Mouse (Mus musculus) MEL (cell line): ENCODE results near the gene Lmo1. TPM values are rescaled to one million over a fixed set of nuclear protein-coding genes. Genes with fewer than 3 reads are reported as not detected.

Experiments used
- DNase-seq: peaks from one replicate; pipeline ENCODE4 v3.0.0; 2011; ENCODE audit warnings: low read depth, low spot score
- H3K27ac ChIP-seq: 2 replicates; pipeline ENCODE4 v1.5.1; 2012; ENCODE audit warnings: low read depth, mild to moderate bottlenecking, control low read depth, low read length, moderate library complexity; ENCODE audit not compliant: control insufficient read depth
- H3K27me3 ChIP-seq, 2 experiments: fragments of 150-350 bp in 1 of 2; sonication (generic) in 1 of 2; 2 replicates each; pipeline ENCODE4 v1.6.1; 2012; ENCODE audit warnings: low read length in 2 of 2, mild to moderate bottlenecking in 2 of 2, improper control_type of control experiment in 1 of 2, moderate library complexity in 1 of 2; ENCODE audit not compliant: insufficient read depth in 2 of 2, control insufficient read depth in 1 of 2
- H3K36me3 ChIP-seq, 2 experiments: 2 replicates each; pipeline ENCODE4 v1.6.1; 2012 to 2014; ENCODE audit warnings: low read length in 2 of 2, improper control_type of control experiment in 1 of 2, inconsistent platforms in 1 of 2, mild to moderate bottlenecking in 1 of 2; ENCODE audit not compliant: insufficient read depth in 2 of 2, control insufficient read depth in 1 of 2
- H3K4me1 ChIP-seq, 2 experiments: fragments of 150-350 bp in 1 of 2; sonication (generic) in 1 of 2; 2 replicates each; pipeline ENCODE4 v1.6.1; 2012; ENCODE audit warnings: low read length in 2 of 2, improper control_type of control experiment in 1 of 2, mild to moderate bottlenecking in 1 of 2; ENCODE audit not compliant: insufficient read depth in 2 of 2, control insufficient read depth in 1 of 2
- H3K4me3 ChIP-seq, 2 experiments: fragments of 150-350 bp in 1 of 2; sonication (generic) in 1 of 2; 2 replicates each; pipeline ENCODE4 v1.5.1; 2012; ENCODE audit warnings: low read depth in 2 of 2, low read length in 2 of 2, mild to moderate bottlenecking in 2 of 2, moderate library complexity in 2 of 2, control low read depth in 1 of 2, improper control_type of control experiment in 1 of 2; ENCODE audit not compliant: control insufficient read depth in 1 of 2, insufficient read depth in 1 of 2
- H3K79me2 ChIP-seq: 2 replicates; pipeline ENCODE4 v1.6.1; 2012; ENCODE audit warnings: mild to moderate bottlenecking, low read length, moderate library complexity; ENCODE audit not compliant: control insufficient read depth, poor library complexity, insufficient read depth
- H3K9ac ChIP-seq: 2 replicates; pipeline ENCODE4 v1.6.1; 2012; ENCODE audit warnings: low read depth, mild to moderate bottlenecking, control low read depth, low read length, moderate library complexity; ENCODE audit not compliant: control insufficient read depth, poor library complexity, severe bottlenecking
- H3K9me3 ChIP-seq: fragments of 150-350 bp; sonication (generic); replicated peaks from 2 replicates; pipeline ENCODE4 v1.6.1; 2012; ENCODE audit warnings: mild to moderate bottlenecking, low read length, improper control_type of control experiment, moderate library complexity; ENCODE audit not compliant: insufficient read depth
- BHLHE40 ChIP-seq: IDR thresholded peaks from 2 replicates; pipeline ENCODE4 v1.6.1; 2012; ENCODE audit warnings: low read depth, mild to moderate bottlenecking, inconsistent platforms, low read length, improper control_type of control experiment, borderline replicate concordance
- CHD1 ChIP-seq: IDR thresholded peaks from 2 replicates; pipeline ENCODE4 v1.6.1; 2012; ENCODE audit warnings: low read depth, mild to moderate bottlenecking, inconsistent platforms, low read length, improper control_type of control experiment
- E2F4 ChIP-seq: IDR thresholded peaks from 2 replicates; pipeline ENCODE4 v1.6.1; 2011; ENCODE audit warnings: low read depth, low read length, improper control_type of control experiment, borderline replicate concordance
- EP300 ChIP-seq, 2 experiments: IDR thresholded peaks; 2 replicates each; pipeline ENCODE4 v1.6.1; 2011; ENCODE audit warnings: improper control_type of control experiment in 2 of 2, low read length in 2 of 2, low read depth in 1 of 2, mild to moderate bottlenecking in 1 of 2
- ETS1 ChIP-seq: IDR thresholded peaks from 2 replicates; pipeline ENCODE4 v1.6.1; 2012; ENCODE audit warnings: low read depth, mild to moderate bottlenecking, inconsistent platforms, low read length, improper control_type of control experiment, moderate library complexity
- GABPA ChIP-seq: IDR thresholded peaks from 2 replicates; pipeline ENCODE4 v1.6.1; 2012; ENCODE audit warnings: low read depth, mild to moderate bottlenecking, inconsistent platforms, low read length, improper control_type of control experiment, moderate library complexity
- GATA1 ChIP-seq: IDR thresholded peaks from 2 replicates; pipeline ENCODE4 v1.6.1; 2011; ENCODE audit warnings: low read depth, low read length, improper control_type of control experiment
- JUND ChIP-seq: IDR thresholded peaks from 2 replicates; pipeline ENCODE4 v1.6.1; 2011; ENCODE audit warnings: low read depth, mild to moderate bottlenecking, improper control_type of control experiment, low read length
- MAFK ChIP-seq: IDR thresholded peaks from 2 replicates; pipeline ENCODE4 v1.6.1; 2011; ENCODE audit warnings: low read depth, mild to moderate bottlenecking, low read length, improper control_type of control experiment, borderline replicate concordance
- MAX ChIP-seq: IDR thresholded peaks from 2 replicates; pipeline ENCODE4 v1.6.1; 2011; ENCODE audit warnings: low read length, improper control_type of control experiment
- MAZ ChIP-seq: IDR thresholded peaks from 2 replicates; pipeline ENCODE4 v1.6.1; 2012; ENCODE audit warnings: low read depth, mild to moderate bottlenecking, inconsistent platforms, low read length, improper control_type of control experiment
- MEF2A ChIP-seq: IDR thresholded peaks from 2 replicates; pipeline ENCODE4 v1.6.1; 2014; ENCODE audit warnings: low read depth, mild to moderate bottlenecking, inconsistent platforms, low read length, improper control_type of control experiment; ENCODE audit not compliant: poor library complexity, insufficient replicate concordance, severe bottlenecking; ENCODE audit errors: extremely low read depth
- MXI1 ChIP-seq: IDR thresholded peaks from 2 replicates; pipeline ENCODE4 v1.6.1; 2011; ENCODE audit warnings: mild to moderate bottlenecking, low read depth, low read length, improper control_type of control experiment
- MYB ChIP-seq: IDR thresholded peaks from 2 replicates; pipeline ENCODE4 v1.6.1; 2011; ENCODE audit warnings: mild to moderate bottlenecking, low read depth, low read length, improper control_type of control experiment
- MYC ChIP-seq: IDR thresholded peaks from 2 replicates; pipeline ENCODE4 v1.6.1; 2011; ENCODE audit warnings: low read depth, mild to moderate bottlenecking, low read length, improper control_type of control experiment, moderate library complexity
- POLR2AphosphoS2 ChIP-seq: IDR thresholded peaks from 2 replicates; pipeline ENCODE4 v1.6.1; 2011; ENCODE audit warnings: low read length, improper control_type of control experiment
- RCOR1 ChIP-seq: IDR thresholded peaks from 2 replicates; pipeline ENCODE4 v1.6.1; 2012; ENCODE audit warnings: low read depth, mild to moderate bottlenecking, inconsistent platforms, low read length, improper control_type of control experiment
- SIN3A ChIP-seq: IDR thresholded peaks from 2 replicates; pipeline ENCODE4 v1.6.1; 2012; ENCODE audit warnings: low read length, improper control_type of control experiment, inconsistent platforms
- TAL1 ChIP-seq: IDR thresholded peaks from 2 replicates; pipeline ENCODE4 v1.6.1; 2012; ENCODE audit warnings: mild to moderate bottlenecking, inconsistent platforms, low read length, moderate library complexity, mixed read lengths
- TCF12 ChIP-seq: IDR thresholded peaks from 2 replicates; pipeline ENCODE4 v1.6.1; 2014; ENCODE audit warnings: low read depth, mild to moderate bottlenecking, inconsistent platforms, low read length, improper control_type of control experiment, moderate library complexity
- USF2 ChIP-seq, 2 experiments: IDR thresholded peaks; 2 replicates each; pipeline ENCODE4 v1.6.1; 2011 to 2012; ENCODE audit warnings: improper control_type of control experiment in 2 of 2, low read length in 2 of 2, borderline replicate concordance in 1 of 2, inconsistent platforms in 1 of 2, low read depth in 1 of 2, mild to moderate bottlenecking in 1 of 2; ENCODE audit not compliant: insufficient read depth in 1 of 2
- ZC3H11A ChIP-seq: IDR thresholded peaks from 2 replicates; pipeline ENCODE4 v1.6.1; 2012; ENCODE audit warnings: low read depth, mild to moderate bottlenecking, inconsistent platforms, low read length, improper control_type of control experiment
- ZKSCAN1 ChIP-seq: IDR thresholded peaks from 2 replicates; pipeline ENCODE4 v1.6.1; 2012; ENCODE audit warnings: low read depth, mild to moderate bottlenecking, inconsistent platforms, low read length, improper control_type of control experiment, moderate library complexity
- ZMIZ1 ChIP-seq: IDR thresholded peaks from 2 replicates; pipeline ENCODE4 v1.6.1; 2012; ENCODE audit warnings: low read depth, mild to moderate bottlenecking, inconsistent platforms, low read length, improper control_type of control experiment, moderate library complexity
- ZNF384 ChIP-seq: IDR thresholded peaks from 2 replicates; pipeline ENCODE4 v1.6.1; 2012; ENCODE audit warnings: low read depth, mild to moderate bottlenecking, inconsistent platforms, low read length, improper control_type of control experiment
- polyA plus RNA-seq, 2 experiments: library from polyadenylated mRNA; stranded (reverse) in 1 of 2; unstranded in 1 of 2; fragments of >175 nt in 1 of 2; fragments of >200 nt in 1 of 2; gene quantifications; 2 replicates each; pipeline versions ENCODE4 v1.2.1 to v1.2.4; 2012; ENCODE audit warnings: low replicate concordance in 2 of 2, low read depth in 1 of 2; ENCODE audit not compliant: insufficient read length in 2 of 2, insufficient read depth in 1 of 2, missing spikeins in 1 of 2
- total RNA-seq: library from RNA; depleted of rRNA; stranded (reverse); fragments of 300-350 nt; gene quantifications from 2 replicates; pipeline ENCODE4 v1.2.3, GENCODE M21; 2012

The Lmo1 gene
- total and polyA plus RNA-seq, 3 experiments: not detected

- peaks cover 0 to 31% of the 10 kb centered on the region in 2 experiments; a peak in 2 of 4 replicates for H3K36me3 ChIP-seq
- no peaks in the 10 kb centered on the region for H3K79me2 ChIP-seq
- no peaks in the 10 kb centered on the region for H3K9me3 ChIP-seq
- TF ChIP-seq USF2 (IDR thresholded peaks at IDR 0.05; ENCODE audit: borderline replicate concordance in 1 of 2, insufficient read depth in 1 of 2, low read depth in 1 of 2, low read length in 2 of 2): no peak
- TF ChIP-seq SIN3A: peak; percentile 69
- TF ChIP-seq GABPA: no peak
- peak; percentile 76 for TF ChIP-seq MAFK
- peak; percentile 100 for TF ChIP-seq TCF12
- TF ChIP-seq MXI1: peak; percentile 36; the same call in 1 of the 2 replicates
- 0 out of 2 replicates have a peak, but pooled peaks have one; percentile 52 for TF ChIP-seq ZMIZ1
- peak; percentile 83 for TF ChIP-seq ZNF384
- TF ChIP-seq EP300 (IDR thresholded peaks at IDR 0.05; ENCODE audit: low read depth in 1 of 2, low read length in 2 of 2): peak; percentile 98 to 99
- TF ChIP-seq CHD1: no peak
- TF ChIP-seq MYC: 0 out of 2 replicates have a peak, but pooled peaks have one; percentile 69
- TF ChIP-seq ETS1: peak; percentile 96
- TF ChIP-seq MEF2A: no peak
- no peak for TF ChIP-seq POLR2AphosphoS2
- peak; percentile 92 for TF ChIP-seq RCOR1
- TF ChIP-seq MAZ: peak; percentile 73; the same call in 1 of the 2 replicates
- TF ChIP-seq MAX: no peak; the same call in 1 of the 2 replicates
- 0 out of 2 replicates have a peak, but pooled peaks have one; percentile 18 for TF ChIP-seq JUND
- TF ChIP-seq ZKSCAN1: no peak
- TF ChIP-seq ZC3H11A: no peak
- peak; percentile 99 for TF ChIP-seq GATA1
- TF ChIP-seq BHLHE40: peak; percentile 58; the same call in 1 of the 2 replicates
- TF ChIP-seq E2F4: no peak
- peak; percentile 83 for TF ChIP-seq MYB
- TF ChIP-seq TAL1: peak; percentile 98
- H3K9ac ChIP-seq: no peak overlapping the region
- peak overlapping the region; percentile 78 for H3K27ac ChIP-seq
- peak; percentile 91 for DNase-seq
- peaks cover 30 to 52% of the 10 kb centered on the region in 2 experiments for H3K4me1 ChIP-seq
- H3K27me3 ChIP-seq: no peaks in the 10 kb centered on the region
- H3K4me3 ChIP-seq: peak overlapping the region in 1 of 2 experiments; percentile 10; a peak in 1 of 4 replicates
Observed at GRCm38 (mm10) chr7:109114950-109115349, 60.1 kb downstream of the Lmo1 start.
